Mouse (Mus musculus): Measurements from ENCODE around the gene Frmd4b. TPM values are rescaled to one million over a fixed set of nuclear protein-coding genes. Genes with fewer than 3 reads are reported as not detected.

Frmd4b gene
- 1 to 10 TPM; 5.1 to 7.1 TPM for total RNA-seq (2023)

GRCm38 (mm10) chr6:97617266-97617743 is at the start of gene Frmd4b:
Gene Frmd4b, minus strand, starts transcription at chr6:97617541.

GRCm38 (mm10) chr6:97252711-97253221 is 364.6 kb downstream of the Frmd4b start, which contains the start of gene Lmod3:
Gene Lmod3, minus strand, starts transcription at chr6:97252759.

Other genes starting within 250 kb of the Frmd4b start
- 1 to 10 TPM; 7.6 to 8.9 TPM for gene Mitf, start 189.5 kb upstream of the Frmd4b start, total RNA-seq (2023)

Measured in neutrophil, adult 59 days (primary cell).